Mouse (Mus musculus): Measurements from ENCODE around the gene Gm6356. TPM values are rescaled to one million over a fixed set of nuclear protein-coding genes. Genes with fewer than 3 reads are reported as not detected.
"Not testable (repeated sequence)": the region's sequence is repeated elsewhere in the genome, so short reads cannot be mapped to it uniquely, and the experiment has no call there.

Gm6356 gene
- total RNA-seq (2021) = not detected

DNA sequence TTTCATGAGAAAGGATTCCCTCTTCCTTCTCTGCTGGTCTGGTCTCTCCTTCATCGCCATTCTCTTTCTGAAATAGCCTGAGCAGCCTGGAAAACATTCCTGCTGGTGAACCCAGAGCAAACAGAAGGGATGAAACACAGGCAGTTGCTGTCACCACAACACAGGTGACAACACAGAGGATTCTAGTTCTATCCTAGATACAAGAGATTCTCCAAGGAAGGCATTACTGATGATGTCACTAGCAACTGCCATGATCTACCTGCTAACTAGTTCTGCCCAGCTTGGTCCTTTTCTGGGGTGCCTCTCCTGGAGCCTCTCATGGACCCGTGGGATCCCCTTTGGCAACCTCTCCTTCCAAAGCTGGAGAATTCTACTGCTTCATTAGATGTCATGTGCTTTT, at the start of gene Gm6356:
TSS of gene Gm6356 (minus strand) at position 101 of the 400 bp plus-strand sequence.
- DNase-seq (ENCODE audit: extremely low spot score in 1 of 2, low spot score in 1 of 2) = not testable (repeated sequence)

Other genes with a start within 250 kb of the Gm6356 start
- gene Gm3636, start 231.5 kb downstream of the Gm6356 start, total RNA-seq (2021) = 1 to 10 TPM; 2.1 to 3.2 TPM
- not detected for gene Gm8362, start 199.4 kb downstream of the Gm6356 start, total RNA-seq (2021)
- not detected for gene Gm3642, start 133.5 kb downstream of the Gm6356 start, total RNA-seq (2021)
- 1 to 10 TPM in 1 of 2 experiments, under 1 TPM in 1; 0.98 to 2.1 TPM for gene Gm3667, start 83.9 kb downstream of the Gm6356 start, total RNA-seq (2021)
- gene Gm10406, start 53.6 kb upstream of the Gm6356 start, total RNA-seq (2021) = under 1 TPM; 0.37 to 0.77 TPM
- not detected for gene Gm3685, start 71.2 kb upstream of the Gm6356 start, total RNA-seq (2021)
- gene Gm3696, start 126.8 kb upstream of the Gm6356 start, total RNA-seq (2021) = 1 to 10 TPM; 2.0 to 4.4 TPM
- not detected for gene Gm6676, start 151.6 kb upstream of the Gm6356 start, total RNA-seq (2021)
- 1 to 10 TPM; 1.3 to 1.6 TPM for gene Gm3512, start 200.7 kb upstream of the Gm6356 start, total RNA-seq (2021)
- gene Gm16434, start 220.7 kb upstream of the Gm6356 start, total RNA-seq (2021) = not detected